Mouse (Mus musculus): ENCODE results near the gene Ptgir.

Gene Ptgir

DNA sequence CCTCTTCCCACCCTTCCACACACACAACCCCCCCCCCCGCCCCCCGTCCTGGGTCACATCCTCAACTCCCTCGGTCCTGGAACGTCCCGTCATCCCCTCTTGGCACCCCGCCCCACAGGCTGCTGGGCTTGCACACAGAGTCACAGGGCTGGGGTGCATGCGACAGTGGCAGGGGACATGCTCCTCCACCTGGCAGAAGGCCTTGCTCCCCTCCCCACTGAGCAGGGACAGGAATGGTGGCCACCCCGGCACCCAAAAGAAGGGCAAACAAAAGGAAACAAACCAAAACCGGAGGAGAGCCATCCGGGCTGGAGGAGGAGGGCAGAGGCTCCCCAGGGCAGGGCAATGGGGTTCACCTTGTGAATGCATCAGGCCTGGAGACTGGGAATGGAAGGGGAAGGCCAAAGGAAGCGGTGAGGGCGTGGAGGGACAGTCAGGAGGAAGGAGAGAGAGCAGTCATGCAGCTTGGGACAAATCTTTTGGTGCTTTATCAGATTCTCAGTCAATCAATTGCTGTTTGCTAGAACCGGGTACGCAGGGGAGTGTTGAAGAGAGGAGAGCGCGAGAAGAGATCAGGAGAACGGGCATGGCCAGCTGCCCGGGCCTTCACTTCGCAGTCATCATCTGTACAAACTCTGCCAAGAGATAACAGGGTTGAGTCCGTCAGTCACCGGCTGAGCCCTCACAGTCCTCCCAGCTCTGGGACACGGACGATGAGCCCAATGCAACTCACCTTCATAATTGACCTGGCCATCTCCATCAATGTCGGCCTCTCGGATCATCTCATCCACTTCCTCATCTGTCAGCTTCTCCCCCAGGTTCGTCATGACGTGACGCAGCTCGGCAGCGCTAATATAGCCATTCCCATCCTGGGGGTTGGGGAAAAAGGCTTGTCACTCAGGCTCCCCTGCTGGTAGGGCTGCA lies 10.3 kb downstream of the Ptgir start:
- peak; percentile 4 to 22 for DNase-seq (ENCODE audit: low spot score in 2 of 2)

DNA sequence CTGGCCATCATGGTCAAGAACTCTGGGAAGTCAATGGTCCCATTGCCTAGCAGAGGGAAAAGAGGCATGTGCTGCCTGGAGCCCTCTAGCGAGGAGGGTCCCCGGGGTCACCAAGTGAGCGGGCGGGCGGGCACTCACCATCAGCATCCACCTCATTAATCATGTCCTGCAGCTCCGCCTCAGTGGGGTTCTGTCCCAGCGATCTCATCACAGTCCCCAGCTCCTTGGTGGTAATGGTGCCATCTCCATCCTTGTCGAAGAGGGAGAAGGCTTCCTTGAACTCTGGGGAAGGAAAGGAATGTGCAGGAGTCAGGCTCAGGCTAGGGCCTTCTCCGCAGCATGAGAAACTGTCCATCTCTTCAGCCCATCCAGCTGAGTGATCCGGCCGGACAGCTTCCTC lies 11.2 kb downstream of the Ptgir start:
- no peak for DNase-seq (ENCODE audit: low spot score in 2 of 2)

DNA sequence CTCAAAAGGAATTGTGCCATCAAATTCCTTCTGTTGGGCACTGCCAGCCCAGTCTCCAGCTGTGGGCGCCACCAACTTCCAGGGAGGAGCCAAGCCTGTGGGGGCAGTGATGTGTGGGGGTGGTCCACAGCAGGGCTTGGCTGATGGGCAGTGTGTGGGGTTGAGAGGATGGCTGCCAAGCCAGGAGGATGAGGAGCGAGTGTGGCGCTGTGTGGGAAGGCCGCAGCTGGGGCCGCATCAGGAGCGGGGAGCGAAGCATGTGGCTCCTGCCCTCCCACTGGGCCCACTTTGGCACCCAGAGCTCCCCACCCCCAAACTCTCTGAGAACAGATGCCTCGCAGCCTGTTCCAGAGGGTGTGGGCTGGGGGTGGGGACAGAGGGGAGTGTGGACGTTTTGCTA lies 11.7 kb downstream of the Ptgir start:
- no peak for DNase-seq (ENCODE audit: low spot score in 2 of 2)

DNA sequence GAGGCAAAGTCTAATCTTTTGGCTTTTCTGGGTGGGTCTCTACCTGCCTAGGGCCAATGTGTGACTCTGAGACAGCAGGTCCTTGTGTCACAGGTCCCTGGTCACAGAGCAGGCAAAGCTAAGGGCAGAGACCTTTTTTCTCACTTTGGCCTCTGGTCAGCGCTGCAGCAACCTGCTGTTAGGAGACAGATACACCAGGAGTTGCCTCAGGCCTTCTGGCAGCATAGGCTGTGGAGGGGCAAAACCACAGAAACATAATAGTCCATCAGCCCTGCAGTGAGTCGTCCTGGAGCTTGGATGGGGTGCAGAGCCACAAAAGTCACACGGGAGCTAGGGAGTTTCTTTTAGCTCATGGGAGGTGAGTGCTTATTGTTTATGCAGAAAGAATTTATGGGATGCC lies 12.4 kb downstream of the Ptgir start:
- no peak for DNase-seq (ENCODE audit: low spot score in 2 of 2)

DNA sequence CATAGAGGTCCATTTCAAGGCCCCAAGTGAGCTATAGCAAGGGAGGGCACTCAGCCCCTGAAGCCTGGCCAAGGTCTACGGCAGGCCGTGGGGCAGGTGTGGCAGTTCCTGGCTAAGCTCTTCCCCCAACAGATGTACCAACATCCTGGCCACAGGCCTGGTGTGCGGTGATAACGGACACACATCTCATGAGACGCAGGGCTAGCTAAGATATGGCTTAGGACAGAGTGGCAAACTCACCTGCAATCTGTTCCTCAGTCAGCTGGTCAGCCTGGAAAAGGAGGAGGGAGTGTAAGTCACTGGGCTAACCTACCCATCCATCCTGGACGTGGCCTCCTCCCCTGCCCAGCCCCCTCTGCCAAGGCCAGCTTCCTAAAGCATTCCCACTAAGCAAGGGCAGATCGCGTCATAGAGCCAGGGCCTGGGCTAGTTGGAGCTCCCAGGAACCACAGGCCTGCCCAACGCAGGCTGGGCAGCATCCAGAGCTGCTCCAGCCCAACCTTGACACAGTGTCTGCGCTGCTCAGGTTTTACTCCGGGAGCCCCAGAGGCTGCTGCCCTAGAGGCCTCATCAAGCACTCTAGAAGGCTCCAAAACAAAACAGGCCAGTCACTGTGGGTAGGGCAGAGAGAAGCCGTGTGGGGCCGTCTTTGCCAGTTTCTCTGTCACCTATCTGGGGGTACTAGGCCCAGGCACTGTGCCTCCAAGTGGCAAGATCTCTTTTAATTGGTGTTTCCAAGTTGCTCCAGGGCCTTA lies 13.3 kb downstream of the Ptgir start:
- DNase-seq (ENCODE audit: low spot score in 2 of 2) = peak in 1 of 2 experiments; percentile 65

DNA sequence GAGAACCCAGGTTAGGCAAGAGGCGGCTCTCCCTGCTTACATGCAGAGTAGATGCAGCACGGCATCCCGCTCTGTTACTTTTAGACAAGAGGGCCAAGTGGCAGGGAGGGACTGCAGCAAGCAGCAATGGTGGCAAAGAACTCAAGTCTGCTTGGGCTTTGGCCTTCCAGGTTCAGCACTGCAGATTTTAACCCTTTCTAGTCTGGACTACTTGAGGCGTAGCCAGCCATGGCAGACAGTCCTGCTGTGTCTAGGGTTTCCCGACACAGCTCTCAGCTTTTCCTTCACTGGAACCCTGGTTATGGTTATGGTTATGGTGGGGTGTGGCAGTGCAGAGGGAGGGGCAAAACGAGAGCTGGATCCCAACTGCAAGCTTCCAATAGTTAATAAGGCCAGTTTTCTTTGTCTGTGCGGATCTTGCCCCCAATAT lies 13.9 kb downstream of the Ptgir start:
- no peak for DNase-seq (ENCODE audit: low spot score in 2 of 2)

DNA sequence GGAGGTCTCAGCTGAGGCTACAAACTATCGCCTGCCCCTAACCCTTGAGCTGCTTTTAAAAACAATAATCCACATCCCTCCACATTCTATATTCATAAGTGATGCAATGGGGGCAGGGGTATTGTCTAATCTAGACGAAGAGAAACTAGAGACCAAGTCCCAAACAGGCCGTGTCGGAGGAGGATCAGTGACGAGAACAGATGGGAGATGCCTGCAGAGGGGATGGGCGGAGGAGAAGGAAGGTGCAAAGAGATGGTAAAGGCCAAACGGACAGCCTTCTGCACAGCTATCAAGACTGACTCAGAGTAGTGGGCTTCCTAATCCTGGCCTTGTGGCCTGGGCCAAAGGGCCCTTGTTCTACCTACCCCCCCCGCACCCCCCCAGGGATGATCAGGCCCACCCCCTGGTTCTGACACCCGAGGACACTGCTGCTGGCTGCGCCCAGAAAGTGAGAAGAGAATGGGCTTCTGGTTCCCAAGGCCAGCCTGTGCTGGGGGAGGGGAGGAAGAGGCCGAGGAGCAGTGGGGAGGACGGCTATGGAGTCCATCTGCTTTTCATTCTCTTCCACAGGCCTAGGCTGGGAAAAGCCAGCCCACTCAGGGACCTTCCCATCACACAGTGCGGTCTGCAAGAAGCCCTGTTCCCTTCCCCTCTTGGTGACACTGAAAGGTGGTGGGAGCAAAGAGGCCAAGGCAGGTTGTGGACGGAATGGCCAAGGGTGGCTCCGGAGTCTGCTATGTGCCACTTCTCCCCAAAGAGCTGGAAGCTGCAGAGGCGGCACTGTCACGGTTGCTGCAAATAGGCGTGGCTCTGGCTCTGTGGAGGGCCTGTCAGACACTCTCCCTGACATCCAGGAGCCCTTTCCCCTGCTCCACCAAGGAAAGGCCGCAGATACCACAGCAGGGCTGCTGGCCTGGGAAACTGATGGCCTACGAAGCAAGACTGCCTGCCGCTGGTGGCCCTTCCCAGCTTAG lies 14.8 kb downstream of the Ptgir start:
- DNase-seq (ENCODE audit: low spot score in 2 of 2) = peak in 1 of 2 experiments; percentile 20

DNA sequence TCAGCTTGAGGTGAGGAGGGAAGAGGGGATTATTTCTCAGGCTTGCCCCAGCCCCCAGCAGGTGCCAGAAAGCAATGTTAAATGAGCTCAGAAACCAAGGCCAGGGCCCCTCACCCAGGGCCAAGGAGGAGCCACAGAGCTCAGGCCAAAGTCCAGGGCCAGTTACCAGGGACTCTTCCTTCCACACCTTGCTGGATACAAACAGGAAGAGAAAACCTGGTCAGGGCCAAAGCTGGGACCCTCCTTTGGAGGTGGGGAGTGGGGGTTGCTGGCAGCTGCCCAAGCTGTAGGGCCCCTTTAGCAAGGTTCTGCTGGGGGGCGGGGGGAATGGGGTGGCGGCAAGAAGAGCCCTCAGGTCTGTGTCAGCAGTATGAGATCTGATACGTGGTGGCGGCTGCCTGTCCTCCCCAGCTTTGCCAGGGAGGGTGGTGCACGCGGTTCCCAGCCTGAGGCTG lies 15.6 kb downstream of the Ptgir start:
- no peak for DNase-seq (ENCODE audit: low spot score in 2 of 2)

DNA sequence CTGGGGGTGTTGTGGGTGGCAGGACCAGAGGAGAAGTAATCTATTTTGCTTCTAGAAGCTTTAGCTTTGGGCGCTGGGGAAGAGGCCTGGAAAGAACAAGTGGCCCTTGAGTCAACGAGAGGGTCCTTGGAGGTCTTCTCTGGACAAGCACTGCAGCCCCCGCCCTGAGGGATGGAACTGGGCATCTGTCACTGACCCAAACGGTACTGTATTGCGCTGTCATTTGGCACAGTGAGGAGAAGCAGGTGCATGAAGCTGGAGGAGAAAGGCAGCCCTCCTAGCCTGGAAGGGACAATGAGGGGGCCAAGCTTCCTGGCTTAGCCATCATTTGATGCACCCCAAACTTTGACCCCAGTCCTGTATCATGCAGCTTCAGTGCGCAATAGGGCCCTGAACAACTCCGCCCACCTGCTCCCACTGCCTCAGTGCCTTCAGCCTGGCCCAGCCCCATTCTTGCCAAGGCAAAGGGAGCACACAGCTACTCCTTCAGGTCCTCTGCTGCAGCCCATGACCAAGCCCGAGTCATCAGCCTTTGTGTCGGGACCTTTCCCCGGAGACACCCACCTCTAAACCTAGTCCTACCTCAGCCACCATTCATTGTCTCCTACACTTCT lies 16.2 kb downstream of the Ptgir start:
- DNase-seq (ENCODE audit: low spot score in 2 of 2) = peak; percentile 49 to 67

DNA sequence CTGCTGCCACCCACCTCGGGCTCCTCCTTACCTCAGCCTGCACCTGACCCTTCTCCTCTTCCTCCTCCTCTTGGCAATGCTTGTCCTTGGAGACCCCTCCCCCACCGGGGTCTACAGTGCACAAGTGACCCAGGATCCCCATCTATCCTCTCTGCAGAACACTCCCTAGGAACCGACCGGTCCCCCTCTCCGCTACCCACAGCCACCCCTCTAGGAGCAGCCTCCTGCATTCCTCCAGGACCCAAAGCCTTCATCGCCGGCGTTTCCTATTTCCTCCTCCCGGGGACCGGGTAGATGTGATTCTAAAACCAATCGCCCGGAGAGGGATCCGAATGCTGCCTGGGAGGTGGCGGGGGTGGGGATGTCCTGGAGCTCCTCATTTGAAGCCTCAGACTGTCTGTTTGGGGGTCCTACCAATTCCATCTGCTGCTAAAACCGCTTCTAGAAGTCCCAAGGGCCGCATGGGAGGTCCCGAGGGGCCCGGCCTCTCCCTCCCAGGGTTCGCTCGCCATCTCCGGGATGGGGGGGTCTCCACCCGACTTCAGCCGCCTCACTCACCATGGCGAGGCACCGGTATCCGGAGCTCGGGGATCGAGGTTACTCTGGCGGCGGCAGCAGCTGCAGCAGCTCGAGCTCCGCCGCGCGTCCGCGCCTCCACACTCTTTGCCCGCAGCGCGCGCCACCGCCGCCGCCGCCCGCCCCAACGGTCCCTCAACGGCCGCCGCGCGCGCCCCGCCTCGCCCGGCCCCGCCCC lies 17.2 kb downstream of the Ptgir start:
- no peak for DNase-seq (ENCODE audit: low spot score in 2 of 2)

DNA sequence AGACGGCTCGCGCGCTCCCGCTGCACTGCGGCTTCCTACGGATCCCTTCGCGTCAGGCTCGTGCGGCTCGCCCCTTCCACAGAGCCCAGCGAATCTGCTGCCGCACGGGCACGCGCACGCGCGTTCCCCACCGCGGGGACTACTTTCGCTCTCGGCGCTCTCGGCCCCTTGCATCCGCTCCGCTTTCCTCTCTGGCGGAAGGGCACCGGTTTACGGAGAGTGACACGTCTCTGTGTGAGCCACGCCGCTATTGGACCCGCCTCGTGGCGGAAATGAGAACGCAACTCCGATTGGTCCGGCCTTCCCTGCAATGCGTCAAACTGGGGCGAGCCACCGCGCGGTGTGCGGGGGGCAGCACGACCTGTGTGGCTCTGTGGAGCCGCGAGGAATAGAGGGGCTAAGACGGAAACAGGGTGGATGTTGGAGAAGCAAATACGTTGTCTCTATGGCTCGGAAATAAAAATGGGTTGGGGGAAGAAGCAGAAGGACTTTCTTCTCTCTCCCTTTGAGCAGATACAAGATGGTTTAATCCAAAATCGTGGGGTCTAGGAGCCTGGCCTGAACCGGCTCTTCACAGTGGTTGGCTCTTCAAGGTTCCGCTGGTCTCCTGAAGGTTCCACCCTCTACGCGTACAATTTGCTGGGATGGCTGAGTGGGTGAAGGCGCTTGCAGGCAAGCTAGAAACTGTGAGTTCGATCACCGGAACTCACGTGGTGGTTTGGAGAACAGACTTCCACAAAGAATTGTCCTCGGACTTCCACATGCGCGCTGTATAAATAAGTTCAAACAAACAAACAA lies 17.9 kb downstream of the Ptgir start, which contains the start of gene Calm3:
TSS of gene Calm3 (minus strand) at position 78 of the 798 bp plus-strand sequence.
- peak; percentile 99 to 100 for DNase-seq (ENCODE audit: low spot score in 2 of 2)

DNA sequence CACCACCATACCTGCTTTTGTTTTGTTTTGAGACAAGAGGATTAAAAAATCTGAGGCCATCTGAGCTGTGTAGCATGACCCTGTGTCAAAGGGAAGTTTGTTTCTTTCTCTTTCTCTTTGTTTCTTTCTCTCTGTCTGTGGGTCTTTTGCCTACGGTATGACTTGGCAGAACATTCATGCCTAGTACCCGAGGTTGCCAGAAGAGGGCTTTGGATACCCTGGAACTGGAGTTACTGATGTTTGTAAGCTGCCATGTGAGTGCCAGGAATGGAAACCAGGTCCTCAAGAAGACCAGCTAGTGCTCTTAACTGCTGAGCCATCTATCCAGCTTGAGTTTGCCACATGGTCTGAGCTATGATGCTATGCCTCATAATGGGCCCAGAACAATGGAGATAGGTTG lies 22.1 kb downstream of the Ptgir start:
- no peak for DNase-seq (ENCODE audit: low spot score in 2 of 2)

DNA sequence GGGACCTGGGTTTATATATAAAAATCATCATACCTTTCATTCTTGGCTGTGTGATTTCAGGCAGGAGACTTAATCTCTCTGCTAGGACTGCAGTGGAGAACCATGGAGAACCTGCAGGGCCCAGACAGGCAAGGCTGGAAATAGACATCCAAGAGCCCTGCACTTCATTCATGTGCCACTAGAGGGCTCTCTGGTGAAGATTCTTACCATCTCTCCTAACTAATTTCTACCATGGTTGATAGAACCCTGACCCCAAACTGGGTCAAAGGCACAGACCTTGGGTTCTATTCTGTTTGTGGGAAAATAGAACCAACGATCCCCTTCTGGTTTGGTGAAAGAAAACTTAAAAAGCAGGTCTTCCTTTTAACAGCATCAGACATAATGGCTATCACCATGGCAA lies 24.6 kb downstream of the Ptgir start:
- DNase-seq (ENCODE audit: low spot score in 2 of 2) = peak; percentile 67 to 81

DNA sequence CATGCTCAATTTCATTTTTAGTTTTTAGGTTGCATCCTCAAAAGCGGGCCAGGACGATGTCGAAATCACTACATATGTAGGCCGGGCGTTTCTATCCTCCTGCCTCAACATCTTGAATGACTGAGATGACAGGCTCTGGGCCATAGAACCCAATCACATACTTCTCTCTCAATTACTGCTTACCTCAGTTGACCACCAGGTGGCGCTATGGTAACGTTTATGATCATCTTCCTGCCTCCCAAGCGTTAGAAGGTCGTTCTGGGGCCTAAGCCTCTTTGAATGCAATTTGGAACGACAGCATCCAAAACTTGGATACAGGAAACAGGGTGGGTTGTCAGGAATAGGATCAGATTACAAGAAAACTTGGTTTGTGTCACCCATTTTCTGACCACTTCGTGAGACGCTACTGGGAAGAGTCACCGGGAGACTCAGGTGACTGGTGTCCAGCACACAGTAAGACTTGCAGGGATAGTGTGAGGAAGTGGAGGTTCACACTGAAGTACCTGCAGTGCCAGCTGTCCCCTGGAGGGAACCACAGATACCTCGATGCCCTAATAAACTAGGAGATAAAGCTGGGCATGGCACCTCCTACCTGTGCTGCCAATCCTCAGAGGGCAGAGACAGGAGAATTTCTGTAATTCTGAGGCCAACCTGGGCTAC lies 25.8 kb downstream of the Ptgir start:
- peak; percentile 80 to 89 for DNase-seq (ENCODE audit: low spot score in 2 of 2)

DNA sequence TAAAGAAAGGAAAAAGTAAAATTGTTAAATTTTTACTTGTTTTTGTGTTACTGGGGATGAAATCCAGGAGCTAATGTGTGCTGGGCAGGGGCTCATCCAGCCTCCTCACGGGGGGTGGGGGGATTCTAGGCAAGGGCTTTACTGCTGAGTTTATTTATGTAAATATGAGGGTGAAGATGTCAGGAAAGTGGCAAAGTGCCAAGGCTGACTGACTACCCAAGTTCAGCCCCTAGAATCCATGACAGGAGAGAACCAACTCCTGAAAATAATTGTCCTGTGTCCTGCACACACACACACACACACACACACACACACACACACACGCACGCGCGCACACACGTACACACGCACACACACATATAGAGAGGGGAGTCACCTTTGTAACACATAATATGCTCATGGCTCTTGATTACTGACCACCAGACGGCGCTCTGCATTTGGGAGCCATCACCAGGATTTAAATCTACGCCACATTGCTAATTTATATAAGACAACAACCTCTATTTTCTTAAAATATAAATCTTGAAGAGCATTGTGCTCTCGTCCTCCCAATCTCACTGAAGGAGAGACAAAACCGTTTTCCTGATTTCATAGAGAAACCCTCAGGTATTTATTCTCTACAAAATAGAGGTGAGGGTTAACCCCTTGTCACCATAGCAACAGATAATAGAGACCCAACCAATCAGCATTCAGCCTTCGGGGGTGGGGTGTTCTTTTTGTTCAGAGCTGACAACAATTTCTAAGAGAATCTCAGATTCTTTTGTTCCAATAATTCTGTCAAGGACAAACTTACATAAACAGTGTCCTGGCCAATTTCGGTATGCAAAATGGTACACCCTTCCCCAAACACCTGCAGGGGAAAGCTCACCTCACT lies 26.7 kb downstream of the Ptgir start:
- DNase-seq (ENCODE audit: low spot score in 2 of 2) = peak; percentile 3 to 77

DNA sequence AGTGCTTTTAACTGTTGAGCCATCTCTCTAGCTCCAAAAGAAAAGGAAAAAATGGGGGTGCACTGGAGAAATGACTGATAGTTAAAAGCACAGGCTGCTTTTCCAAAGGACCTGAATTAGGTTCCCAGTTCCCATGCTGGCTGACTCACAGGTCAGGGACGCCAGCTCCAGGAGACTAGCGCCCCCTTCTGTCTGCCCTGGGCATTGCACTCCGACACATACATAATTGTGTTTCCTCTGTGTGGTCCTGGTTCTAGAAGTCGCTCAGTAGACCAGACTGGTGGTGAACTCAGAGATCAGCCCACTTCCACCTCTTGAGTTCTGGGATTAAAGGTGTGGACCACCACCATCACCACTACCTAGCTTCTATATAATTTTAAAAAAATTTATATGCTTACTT lies 31.0 kb downstream of the Ptgir start:
- DNase-seq (ENCODE audit: low spot score in 2 of 2) = peak in 1 of 2 experiments; percentile 57

DNA sequence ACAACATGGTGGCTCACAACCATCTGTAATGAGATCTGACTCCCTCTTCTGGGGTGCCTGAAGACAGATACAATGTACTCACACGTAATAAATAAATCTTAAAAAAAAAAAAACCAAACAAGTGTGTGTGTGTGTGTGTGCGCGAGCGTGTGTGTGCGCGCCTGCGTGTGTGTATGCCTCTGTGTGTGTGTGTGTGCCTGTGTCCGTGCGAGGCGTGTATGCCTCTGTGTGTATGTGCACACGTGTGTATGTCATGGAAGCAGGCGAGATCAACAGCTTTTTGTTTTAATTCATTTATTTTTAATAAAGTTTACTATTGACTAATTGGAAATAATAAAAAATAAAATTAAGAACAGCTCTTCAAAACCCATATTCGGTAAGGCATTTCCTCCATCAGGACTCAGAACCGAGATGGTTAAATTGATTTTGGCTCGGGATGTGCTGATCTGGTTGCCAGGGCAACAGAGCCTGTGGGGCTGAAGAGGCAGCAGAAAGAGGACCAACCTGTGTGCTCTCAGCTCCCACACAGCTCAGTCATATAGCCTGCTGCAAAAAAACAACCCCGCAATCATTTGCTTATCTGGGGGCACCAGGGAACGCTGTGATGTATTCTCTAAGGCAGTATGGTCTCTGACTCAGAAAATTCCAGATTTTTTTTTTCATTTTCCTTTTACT lies 32.0 kb downstream of the Ptgir start:
- DNase-seq (ENCODE audit: low spot score in 2 of 2) = no peak

Data from spleen, postnatal 10 days (tissue).